Mouse (Mus musculus) cerebellum, adult 9-10 months (tissue): Measurements from ENCODE around the gene Fgd1.

Experiments used
- DNase-seq: peaks from one replicate; pipeline ENCODE4 v3.0.0; 2022

Fgd1 gene

GRCm38 (mm10) chrX:151096171-151097058 is 50.5 kb downstream of the Fgd1 start, which contains the start of gene Tsr2:
Gene Tsr2 (minus strand): TSS chrX:151096543.
- DNase-seq, result peak; percentile 82

DNA sequence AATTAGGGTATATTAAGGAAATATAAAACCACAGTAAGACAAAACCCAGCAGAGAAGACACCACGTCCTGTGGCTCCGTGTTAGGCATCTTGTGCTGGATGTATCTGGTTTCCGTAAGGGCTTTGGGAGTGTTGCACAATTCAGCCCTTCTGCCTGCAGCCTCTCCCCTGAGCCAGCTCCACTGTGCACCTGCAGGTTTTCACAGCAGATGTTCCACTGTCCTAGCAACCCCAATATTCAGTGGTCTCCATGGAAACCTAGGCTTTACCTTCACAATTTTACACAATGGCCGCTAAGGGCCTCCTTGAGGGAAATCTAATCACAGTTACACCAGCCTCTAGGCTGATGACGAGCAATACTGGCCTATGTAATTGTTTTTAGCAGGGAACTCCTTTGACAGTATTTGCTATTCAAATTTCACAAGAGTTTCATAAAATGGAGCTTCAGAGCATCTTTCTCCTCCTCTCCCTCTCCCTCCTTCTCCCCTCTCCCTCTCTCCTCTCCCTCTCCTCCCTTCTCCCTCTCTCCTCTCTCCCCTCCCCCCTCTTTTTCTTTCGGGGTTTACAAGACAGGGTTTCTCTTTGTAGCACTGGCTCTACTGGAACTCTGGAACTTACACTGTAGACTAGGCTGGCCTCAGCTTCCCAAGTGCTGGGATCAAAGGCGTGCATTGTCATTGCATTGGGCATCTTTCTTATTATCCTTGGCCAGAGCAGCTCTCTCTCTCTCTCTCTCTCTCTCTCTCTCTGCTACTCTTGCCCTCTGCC is 61.5 kb downstream of the Fgd1 start:
- no peak for DNase-seq

DNA sequence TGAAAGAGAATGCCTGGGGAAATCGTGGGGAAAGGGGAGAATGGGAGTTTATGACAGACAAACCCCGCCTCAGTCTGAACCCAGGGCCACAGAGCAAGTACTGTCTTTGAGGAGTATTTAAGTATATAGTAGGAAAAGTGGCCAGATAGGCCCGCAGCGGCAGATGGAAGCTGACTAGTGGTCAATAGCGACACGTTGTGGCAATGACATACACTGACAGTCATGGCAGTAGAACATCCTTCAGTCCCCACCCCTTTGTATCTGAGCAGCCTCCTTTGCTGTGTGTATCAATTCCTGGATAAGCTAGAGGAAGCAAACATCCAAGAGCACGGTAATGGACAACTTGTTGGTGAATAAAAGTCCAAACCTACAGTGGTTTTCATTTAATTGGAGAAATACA is 70.8 kb downstream of the Fgd1 start:
- DNase-seq, result peak; percentile 53

- DNase-seq, result no peak
These were observed 71.5 kb downstream of the Fgd1 start for GRCm38 (mm10) chrX:151117432-151117831.

DNA sequence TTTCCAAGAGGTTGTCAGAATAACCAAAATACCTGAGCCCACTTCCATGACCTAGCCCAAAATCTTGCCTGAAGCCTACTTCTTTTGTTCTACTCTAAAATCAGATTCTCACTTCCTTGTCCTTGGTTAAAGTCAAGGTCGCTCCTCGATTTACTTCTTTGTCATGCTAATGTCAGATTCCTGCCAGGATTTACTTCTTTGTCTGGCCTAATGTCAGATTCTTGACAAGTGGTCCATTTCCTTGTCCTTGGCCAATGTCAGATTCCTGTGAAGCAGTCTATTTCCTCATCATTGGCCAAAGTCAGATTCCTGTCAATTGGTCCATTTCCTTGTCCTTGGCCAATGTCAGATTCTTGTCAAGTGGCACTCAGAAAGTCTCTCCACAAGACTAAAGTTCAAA is 78.0 kb downstream of the Fgd1 start:
- no peak for DNase-seq

- DNase-seq, result no peak
These were observed 84.5 kb downstream of the Fgd1 start for GRCm38 (mm10) chrX:151130493-151130892.

DNA sequence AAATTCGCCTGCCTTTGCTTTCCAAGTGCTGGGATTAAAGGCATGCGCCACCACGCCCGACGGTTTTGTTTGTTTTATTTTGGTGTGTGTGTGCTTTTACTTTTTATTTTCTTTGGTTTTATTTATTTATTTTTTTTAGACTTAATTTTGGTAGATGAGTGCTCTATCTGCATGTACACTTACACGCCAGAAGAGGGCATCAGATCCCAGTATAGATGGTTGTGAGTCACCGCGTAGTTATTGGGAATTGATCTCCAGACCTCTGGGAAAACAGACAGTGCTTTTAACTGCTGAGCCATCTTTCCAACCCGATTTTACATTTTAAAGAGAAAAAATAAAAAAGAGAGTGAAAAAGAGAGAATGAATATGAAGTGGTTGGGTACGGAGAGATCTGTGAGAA is 86.8 kb downstream of the Fgd1 start:
- DNase-seq, result peak; percentile 6
